Mouse (Mus musculus) gastrocnemius, postnatal 4 days (tissue): ENCODE results near the gene Krt8. TPM values are rescaled to one million over a fixed set of nuclear protein-coding genes. Genes with fewer than 3 reads are reported as not detected.
A peak's percentile ranks its signal among the peaks of the same experiment; 100 is the strongest.

ENCODE experiments used
- DNase-seq, 2 experiments: peaks; one replicate each; pipeline ENCODE4 v3.0.0; 2021 to 2022; ENCODE audit warnings: low spot score in 2 of 2, mixed read lengths in 2 of 2
- long read RNA-seq, 2 experiments: library from polyadenylated mRNA; stranded (forward); transcript quantifications; one replicate each; pipeline ENCODE4 v2.0.0; 2021
- total RNA-seq, 2 experiments: library from RNA; stranded (reverse); gene quantifications; 2 replicates each; pipeline ENCODE4 v1.2.3; 2021

Krt8 gene
- total RNA-seq, result 1 to 10 TPM; 4.0 to 4.7 TPM
- long read RNA-seq, experiment 1, partial matches to known transcripts, result 6 of 8 reads
- long read RNA-seq, experiment 1, other reads (novel, unspliced or antisense), result 1 of 8 reads
- long read RNA-seq, experiment 2, partial matches to known transcripts, result 8 of 12 reads
- long read RNA-seq, experiment 2, other reads (novel, unspliced or antisense), result 2 of 12 reads

DNA sequence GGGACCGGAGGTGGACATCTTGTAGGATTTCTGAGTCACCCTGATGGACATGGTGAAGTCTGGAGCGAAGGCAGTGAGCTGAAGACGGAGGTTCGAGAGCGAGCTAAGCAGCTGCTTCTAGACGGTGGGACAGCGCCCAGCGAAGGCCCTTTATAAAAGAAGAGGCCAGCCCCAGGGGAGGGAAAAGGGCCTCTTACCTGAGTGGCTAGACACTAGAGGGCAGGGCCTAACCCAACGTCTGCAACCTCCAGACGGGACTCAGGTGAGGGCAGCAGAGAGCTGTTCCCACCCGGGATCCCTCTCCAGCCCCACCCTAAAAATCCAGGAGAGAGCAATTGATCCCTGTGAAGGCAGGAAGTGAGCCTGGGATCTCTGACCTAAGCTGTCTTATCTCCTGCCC, at the start of gene Krt8:
Krt8 (minus strand) TSS at position 294 of the 400 bp plus-strand sequence.
- no peak for DNase-seq

DNA sequence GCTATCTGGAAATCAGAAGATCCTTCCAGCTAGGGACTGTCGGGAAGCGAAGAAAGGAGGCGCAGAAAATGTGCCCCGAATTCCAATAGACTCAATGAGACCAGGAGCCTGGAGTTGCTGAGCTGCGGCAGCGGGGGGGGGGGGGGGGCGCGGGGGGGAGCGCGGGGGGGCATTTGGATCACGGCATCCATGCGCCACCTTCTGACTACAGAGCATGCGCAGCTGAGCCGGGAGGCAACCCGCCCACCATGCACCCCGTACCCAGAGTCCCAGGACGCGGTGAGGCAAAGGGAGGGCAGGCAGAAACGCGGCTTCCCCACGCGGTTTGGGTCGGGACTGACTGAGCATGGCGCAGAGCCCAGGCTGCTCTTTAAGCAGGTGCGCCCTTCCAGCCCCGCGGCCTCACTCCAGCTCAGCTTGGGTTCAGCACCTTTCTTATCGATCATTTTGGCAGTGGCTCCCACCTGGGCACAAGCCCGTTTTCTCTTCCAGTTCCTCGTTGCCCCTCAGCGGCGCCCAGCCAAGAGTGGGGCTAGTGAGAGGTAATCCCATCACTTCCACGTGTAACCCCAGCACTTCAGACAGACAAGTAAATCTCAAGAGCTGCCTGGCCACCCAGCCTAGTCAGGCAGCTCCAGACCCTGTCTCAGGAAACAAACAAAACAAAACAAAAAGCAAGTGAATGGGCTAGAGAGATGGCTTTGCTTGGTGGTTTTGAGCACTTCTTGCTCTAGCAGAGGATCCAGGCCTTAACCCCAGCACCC, 47.8 kb upstream of the Krt8 start:
- DNase-seq, result peak in 1 of 2 experiments; percentile 31

DNA sequence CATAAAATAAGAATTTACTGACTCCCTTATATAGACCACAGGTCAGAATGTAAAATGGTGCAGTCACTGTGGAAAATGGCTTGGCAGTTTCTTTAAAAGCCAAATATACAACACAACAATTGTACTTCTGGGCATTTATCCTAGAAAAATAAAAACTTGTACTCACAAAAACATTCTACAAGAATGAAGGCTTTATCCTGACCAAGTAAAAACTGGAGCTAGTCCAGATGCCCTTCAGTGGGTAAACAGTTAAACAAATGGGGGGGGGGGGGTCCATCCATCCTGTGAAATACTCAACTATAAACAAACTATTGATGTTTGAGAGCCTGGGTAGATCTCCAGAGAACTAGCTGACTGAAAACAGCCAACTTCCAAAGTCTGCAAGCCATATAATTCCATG, 45.6 kb upstream of the Krt8 start:
- DNase-seq, result no peak

DNA sequence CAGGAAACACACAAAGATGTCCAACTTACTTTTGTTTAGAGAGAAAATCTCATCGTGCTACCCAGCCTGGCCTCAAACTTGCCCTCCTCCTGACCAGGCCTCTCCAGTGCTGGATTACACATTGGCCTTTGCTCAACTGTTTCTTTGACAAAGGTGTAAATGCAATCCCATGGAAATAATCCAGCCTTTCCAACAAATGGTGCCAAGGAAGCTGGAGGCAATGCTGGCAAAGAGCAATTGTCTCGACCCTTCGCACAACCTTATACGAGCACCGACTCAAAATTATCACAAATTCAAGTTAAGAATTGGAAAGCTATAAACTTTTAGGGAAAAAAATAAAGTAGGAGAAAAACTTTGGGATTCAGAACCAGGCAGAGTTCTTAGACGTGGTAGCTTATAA, 43.7 kb upstream of the Krt8 start:
- DNase-seq, result no peak

DNA sequence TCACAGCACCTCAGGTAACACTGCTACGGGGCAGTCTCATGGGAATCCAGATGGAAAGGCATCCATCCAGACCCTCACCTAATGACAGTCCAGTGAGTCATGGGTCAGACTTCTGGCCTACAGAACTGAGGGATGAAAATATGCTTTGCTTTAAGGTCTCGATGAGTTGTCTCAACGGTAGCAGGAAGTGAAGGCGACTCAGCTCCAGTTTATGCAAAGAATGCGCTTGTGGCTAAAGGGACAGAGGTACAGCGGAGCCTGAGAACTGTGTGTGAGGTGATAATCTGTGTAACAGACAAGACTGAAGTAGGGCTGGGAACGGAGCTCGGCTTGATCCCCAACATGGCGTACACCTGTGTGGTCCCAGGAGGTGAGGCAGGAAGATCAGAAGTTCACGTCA, 41.4 kb upstream of the Krt8 start:
- DNase-seq, result no peak

DNA sequence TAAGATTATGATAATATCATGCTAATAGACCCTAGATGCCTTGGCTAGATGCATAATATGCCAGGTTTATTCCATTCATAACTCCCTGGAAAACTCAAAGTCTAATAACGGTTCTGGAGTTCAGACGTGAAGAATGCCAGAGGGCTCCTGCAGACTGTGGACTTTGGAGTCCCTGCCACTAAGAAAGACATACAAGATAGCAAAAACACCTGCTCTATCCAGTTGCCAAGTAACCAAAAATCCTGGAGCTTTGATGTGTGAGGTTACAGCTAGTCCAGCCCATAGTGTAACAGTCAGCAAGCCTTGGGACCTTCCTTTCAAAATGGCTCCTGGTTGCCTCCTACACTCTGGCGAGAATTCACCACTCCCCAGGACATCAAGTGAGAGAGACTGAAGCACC, 40.5 kb upstream of the Krt8 start:
- no peak for DNase-seq

DNA sequence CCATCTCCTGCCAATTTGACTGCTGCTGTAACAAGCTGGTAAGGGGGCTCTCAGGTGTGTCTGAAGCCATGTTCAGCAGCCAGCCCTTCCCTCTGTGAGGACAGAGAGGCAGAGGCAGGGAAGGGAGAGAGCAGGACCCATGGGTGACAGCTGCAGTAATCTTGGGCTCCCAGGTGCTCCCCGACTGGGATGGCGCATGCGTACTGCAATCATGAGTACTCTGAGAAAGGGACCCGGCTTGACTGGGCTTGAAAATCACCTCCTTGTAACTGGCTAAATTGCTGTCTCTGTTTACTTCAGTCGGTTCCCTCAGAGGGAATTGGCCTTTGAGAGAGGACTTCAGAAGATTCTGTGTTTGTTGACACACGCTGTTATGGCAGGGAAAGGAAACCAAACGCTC, 37.7 kb upstream of the Krt8 start:
- no peak for DNase-seq

DNA sequence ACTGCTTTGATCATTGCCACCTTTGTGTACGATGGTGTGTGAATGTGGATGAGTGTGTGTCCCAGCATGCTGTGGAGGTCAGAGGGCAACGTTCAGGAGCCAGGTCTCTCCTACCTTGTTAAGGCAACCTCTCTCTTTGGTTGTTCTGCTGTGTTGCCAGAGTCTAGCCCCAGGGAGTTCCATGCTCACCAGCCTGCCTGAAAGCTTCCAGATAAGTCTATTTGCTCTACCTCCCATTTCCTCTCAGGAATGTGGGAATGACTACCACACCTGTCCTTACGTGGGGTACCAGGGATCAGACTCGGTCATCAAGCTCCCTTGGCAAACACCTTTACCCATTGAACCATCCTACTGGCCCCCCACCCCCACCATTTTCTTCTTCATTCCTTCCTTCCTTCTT, 36.0 kb upstream of the Krt8 start:
- DNase-seq, result no peak

DNA sequence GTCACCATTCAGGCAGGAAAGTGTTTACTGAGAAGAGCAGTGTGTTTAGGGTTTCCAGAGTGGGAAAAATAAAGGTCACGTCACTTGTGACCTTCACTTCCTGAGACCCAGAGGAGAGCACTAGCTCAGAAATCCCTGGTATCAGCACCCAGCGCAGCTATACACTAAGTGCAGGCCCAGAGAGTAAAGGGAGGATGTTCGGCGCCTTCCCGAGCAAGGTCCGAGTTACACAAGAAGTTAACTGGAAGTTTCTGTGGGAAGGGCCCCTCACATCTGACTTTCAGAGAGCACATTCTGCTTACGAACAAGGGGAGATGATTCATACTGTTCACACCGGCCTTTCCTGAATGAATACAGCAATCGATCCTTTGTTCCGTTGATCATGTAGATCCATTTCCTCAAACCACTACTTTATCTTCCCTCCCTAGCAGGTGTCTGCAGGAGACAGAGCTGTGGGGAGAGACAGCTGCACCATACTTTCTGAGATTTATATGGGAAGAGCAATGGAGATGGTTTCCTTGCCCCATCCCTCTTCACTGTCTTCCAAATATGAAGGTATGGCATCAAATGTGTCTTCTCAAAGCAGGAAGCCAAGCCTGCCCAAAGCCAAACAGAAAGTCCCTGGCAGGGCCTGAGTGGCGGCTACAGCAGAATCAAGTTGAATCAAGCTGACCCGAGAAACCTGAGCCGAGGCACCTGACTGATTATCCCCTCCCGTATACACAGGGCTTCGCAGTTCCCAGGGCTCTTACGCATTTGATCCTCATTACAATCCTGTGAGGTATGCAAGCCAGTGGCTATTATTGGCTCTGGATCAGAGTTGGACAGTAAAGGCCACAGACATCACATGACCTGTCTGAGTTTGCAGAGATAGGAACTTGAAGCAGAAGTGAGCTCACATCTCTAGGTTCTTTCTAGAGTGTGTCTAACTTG, 30.1 kb upstream of the Krt8 start:
- no peak for DNase-seq

DNA sequence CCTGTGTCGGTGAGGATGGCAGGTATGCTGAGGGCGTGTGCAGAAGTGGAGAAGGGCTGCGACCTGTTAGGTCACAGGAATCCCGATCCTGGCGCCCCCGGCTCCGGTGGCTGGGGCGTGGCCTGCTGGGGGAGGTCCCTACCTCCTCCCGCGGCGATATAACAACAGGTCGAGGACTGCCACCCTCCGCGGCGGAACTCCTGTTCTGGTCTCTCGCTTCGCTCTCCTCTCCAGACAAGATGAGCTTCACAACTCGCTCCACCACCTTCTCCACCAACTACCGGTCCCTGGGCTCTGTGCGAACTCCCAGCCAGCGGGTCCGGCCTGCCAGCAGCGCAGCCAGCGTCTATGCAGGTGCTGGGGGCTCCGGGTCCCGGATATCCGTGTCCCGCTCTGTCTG, 23.8 kb upstream of the Krt8 start, which contains the start of gene Krt18:
Krt18 (plus strand) TSS at position 141 of the 400 bp plus-strand sequence.
- DNase-seq, result no peak

DNA sequence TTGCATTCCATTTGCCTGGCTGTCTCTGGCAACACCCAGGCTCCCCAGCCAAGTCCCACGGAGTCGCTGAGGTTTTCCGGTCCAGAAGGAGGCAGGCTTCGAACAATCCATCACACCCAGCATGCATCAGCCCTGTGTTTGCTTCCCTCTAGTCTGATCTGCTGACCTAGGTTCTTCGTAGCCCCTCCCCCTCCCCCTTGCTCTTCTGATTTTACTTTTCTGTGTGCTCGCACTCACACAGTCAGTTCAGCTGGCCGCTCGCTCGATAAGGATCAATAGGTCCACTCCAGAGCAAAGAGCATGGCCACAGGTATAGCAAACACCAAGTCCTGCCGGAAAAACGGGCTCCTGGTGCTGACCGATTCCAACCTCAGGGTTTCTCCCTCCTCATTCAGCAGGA, 22.1 kb upstream of the Krt8 start:
- no peak for DNase-seq

DNA sequence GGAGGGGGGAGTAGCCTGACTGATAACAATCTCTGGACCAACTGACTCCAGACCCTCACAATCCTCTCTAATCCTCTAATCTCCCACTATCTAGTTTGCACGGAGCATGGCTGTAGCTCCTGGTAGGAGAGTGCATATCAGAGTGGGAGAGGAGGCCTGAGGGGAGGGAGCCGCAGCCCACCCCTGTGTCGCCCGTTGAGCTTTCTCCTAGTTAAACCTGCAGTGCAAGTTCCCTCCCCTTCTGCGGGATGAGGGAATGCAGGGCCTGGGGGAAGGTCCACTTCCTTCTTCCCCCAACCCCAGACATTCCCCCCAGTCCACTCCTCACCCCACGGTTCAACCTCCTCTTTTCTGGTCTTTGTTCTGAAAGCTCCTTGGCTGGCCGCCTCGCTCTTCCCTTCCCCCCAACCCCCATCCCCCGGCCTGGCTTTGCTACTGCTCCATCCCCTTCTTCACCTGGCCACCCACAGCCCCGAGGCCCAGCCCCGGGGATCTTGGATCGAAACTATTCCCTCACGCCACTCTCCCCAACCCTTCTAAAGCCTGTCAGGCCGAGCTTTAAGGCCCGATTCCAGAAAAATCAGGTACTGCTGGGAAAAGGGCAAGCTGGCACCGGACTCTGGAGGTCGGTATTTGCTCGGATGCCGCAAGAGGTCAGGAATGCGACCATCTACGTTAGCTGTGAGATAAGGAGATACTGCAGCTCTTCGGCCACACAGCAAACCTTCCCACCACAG, 21.0 kb upstream of the Krt8 start:
- DNase-seq, result no peak

DNA sequence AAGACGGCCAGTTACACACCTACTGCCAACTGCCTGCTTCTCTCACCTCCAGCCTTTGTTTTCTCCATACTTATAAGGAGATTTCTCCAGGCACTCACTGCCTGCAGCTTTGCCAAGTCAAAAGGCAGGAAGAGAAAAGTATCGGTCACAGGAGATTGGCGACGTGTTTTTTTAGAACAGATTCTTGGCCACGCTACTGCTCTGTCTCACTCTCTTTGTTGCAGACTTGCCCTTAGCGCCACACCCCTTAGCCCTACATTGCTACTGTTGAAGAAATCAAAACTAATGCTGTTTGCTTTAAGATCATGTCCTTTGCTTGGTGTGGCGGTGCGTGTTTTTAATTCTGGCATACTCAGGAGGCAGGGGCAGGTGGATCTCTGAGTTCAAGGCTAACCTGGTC, 19.6 kb upstream of the Krt8 start:
- DNase-seq, result no peak

DNA sequence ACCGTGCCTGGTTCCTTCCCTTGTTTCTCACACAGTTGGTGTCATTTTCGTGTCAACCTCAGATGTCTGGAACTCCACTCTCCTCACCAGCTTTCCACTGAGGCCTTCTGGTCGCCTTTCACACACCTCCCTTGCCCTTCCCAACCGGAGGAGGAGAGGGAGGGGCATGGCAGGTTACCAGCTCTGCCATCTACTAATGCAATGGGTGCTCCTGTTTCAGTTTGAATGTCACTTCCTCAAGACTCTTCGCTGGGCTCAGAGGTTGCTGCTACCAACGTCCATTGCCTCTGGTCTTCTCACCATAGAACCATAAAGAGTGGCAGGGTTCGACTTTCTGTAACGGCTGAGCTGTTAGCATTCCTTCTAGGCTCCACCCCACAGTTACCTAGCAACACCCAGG, 18.2 kb upstream of the Krt8 start:
- DNase-seq, result no peak

DNA sequence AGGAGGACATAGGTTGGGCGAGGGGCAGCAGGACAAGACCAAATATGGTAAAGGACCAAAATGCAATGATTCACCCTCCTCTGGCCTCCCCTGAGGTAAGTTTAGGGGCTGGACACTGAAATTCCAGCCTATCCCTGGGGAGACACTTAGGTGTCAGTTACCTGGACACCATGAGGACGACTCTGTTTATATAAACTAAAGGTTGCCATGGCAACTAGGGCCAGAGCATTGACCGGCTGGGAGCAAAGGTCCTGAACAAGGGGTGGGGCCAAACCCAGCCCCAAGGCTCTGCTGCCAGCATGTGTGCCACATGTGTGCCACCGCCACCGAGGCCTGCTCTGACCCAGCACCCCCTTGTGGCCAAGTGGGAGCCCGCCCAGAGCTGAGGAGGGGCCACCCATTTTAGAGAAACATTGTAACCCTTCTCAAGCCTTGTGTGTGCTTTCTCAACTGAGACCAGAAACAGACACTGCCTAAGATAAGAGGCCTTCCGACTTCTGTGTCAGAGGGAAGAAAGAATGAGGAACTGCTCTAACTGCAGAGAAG, 13.7 kb upstream of the Krt8 start:
- no peak for DNase-seq

DNA sequence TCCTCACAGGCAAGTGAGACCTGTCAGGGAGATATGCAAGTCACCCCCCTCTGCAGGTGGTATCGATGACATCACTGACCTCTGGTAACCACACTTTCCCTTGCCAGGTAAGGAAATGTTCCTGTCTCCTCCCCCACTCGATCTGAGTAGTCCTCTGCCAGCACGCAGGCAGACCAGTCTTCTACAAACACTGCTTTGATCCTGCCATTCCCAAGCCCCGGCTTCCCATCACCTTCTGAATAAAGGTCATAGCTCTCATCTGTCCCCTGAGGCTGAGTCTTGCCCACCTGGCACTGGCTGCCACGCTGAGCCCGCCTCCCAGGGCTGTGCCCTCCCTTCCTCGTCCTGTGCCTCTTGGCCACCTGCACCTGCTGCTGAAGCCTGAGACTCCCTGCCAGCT, 12.5 kb upstream of the Krt8 start:
- DNase-seq, result no peak

DNA sequence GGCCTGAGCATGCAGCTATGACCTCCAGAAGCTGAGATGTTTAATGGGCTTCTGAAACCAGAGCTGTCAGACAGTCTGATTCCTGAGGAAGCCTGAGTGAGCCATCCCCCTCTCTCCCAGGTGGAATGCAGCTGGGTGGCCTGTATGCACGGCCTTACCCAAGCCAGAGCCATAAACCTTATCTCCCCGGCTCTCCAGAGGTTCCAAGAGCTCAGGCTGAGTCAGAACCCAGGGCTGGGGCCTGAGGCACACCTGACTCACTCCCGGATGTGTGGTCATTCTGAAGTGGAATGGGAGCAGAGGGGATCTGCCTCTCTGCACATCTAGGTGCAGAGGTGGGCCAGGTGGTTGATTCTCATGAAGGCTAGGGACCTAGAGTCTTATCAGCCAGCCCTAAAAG, 11.8 kb upstream of the Krt8 start:
- DNase-seq, result no peak

DNA sequence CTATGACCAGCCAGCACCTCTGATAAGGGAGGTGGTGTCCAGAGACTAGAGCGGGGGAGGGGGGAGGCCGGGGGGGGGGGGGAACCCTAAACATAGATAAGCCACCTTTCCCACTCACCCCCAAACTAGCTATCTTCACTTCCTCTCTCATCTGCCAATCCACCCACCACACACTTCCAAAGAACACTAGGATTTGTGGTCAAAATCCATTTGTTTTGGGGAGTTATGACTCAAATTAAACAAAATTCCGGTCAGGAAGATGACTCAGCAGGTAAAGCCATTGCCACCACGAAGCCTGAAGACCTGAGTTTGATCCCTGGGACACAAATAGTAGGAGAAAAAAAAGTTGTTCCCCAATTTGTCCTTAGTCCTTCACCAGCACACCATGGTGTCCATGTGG, 10.6 kb upstream of the Krt8 start:
- no peak for DNase-seq

DNA sequence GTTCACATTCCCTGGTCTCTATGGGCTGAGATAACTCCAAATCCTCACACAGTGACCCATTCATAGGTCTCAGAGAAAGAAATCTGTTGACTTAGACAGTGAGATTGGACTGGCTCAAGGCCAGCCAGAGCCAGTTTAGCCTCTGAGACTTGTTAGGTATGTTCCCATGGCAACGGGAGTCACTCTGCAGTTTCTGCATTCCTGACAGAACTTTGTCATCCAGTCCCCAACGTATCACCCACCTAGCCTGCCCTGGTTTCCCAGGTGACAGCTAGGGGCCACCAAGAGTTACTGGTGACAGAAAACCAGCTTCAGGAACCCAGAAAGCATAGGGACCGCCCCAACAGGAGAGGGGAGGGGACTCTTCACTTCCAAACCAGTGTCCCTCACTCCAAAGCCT, 9.4 kb upstream of the Krt8 start:
- DNase-seq, result no peak

DNA sequence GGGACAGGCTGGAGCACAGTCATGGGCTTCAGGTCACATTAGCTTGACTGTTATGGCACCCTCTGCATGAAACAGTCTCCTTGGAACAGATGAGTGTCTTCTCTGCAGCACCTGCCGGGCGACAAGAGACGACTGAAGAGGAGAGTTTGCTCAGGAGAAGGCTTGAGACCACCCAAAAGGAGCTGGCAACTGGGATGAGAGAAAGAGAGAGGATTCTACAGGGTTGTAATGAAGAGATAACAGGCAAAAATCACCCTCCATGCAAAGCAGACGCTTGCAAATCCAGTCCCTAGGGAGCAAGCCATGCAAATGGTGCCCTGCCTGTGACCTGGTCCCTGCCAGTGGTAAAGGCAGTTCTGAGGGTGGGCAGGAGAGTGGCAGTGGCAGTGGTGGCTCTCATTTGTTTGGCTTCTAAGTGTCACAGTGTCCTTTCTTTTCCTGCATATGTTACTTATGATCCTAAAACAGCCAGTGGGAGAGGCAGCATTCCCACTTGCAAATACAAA, 8.0 kb upstream of the Krt8 start:
- DNase-seq, result no peak
